In genomic region chr9:75609965-75610364, GRCm38 (mm10) we compare ENCODE assay signal across 8 mouse cellular contexts. TPM values are rescaled to one million over a fixed set of nuclear protein-coding genes. Genes with fewer than 3 reads are reported as not detected.
DNase-seq lines count a peak whose midpoint lies in the region; ATAC-seq and TF ChIP-seq lines count a peak whose summit lies in the region.
"Had no signal": no experiment of that assay in that cellular context is flagged by ENCODE, and none has a peak within 500 bp of the region (broad histone marks: within the 10 kb centered on the region; RNA-seq: fewer than 3 reads in every experiment).

No protein-coding gene starts in this region.

- TF ChIP-seq POLR2A in olfactory bulb, adult 2 months (IDR thresholded peaks at IDR 0.05; ENCODE audit: insufficient read depth, low read depth, low read length) = no peak

- WGBS in liver, embryonic 11.5 days = 34% methylated on average over 16 of the region's 16 CpGs
- WGBS in forebrain, embryonic 10.5 days = 17% methylated on average over 16 of the region's 16 CpGs
- 6% methylated on average over 16 of the region's 16 CpGs for WGBS in hindbrain, postnatal 0 days
- 2% methylated on average over 16 of the region's 16 CpGs for WGBS in olfactory bulb, adult 2 months

- H3K4me1 ChIP-seq in liver, embryonic 11.5 days (replicated peaks; ENCODE audit: control insufficient read depth, insufficient read depth, low read length) = 0 out of 2 replicates have a peak, but pooled peaks cover 3% of the 10 kb centered on the region
- H3K4me1 ChIP-seq in forebrain, embryonic 10.5 days = peaks cover 18% of the 10 kb centered on the region
- H3K4me1 ChIP-seq in hindbrain, postnatal 0 days (ENCODE audit: insufficient read depth, low read length) = no peaks in the 10 kb centered on the region
- H3K4me1 ChIP-seq in olfactory bulb, adult 2 months (ENCODE audit: control insufficient read depth, insufficient read depth, low read length) = peaks cover 6% of the 10 kb centered on the region; the same call in 1 of the 2 replicates

- H3K9ac ChIP-seq in liver, embryonic 11.5 days (ENCODE audit: low read depth, low read length) = no peak overlapping the region
- H3K9ac ChIP-seq in hindbrain, postnatal 0 days (replicated peaks; ENCODE audit: low read length) = peak overlapping the region; percentile 90

- peaks cover 25% of the 10 kb centered on the region for H3K27me3 ChIP-seq in liver, embryonic 11.5 days (replicated peaks; ENCODE audit: control insufficient read depth, insufficient read depth, low read length)
- peaks cover 14% of the 10 kb centered on the region for H3K27me3 ChIP-seq in forebrain, embryonic 10.5 days (ENCODE audit: poor library complexity, severe bottlenecking)
- H3K27me3 ChIP-seq in hindbrain, postnatal 0 days (ENCODE audit: insufficient read depth, low read length) = no peaks in the 10 kb centered on the region

- no peaks in the 10 kb centered on the region for H3K9me3 ChIP-seq in liver, embryonic 11.5 days (ENCODE audit: control insufficient read depth, low read length)
- peaks cover under 1% of the 10 kb centered on the region; the same call in 1 of the 2 replicates for H3K9me3 ChIP-seq in forebrain, embryonic 10.5 days
- H3K9me3 ChIP-seq in hindbrain, postnatal 0 days (ENCODE audit: low read length) = no peaks in the 10 kb centered on the region

- TF ChIP-seq CTCF in hindbrain, postnatal 0 days (IDR thresholded peaks at IDR 0.05; ENCODE audit: low read depth) = no peak
- no peak for TF ChIP-seq CTCF in olfactory bulb, adult 2 months (IDR thresholded peaks at IDR 0.05; ENCODE audit: insufficient read depth, low read depth, low read length)

- H3K36me3 ChIP-seq in liver, embryonic 11.5 days (ENCODE audit: control insufficient read depth, insufficient read depth, low read length) = no peaks in the 10 kb centered on the region
- H3K36me3 ChIP-seq in forebrain, embryonic 10.5 days (replicated peaks) = peaks cover 3% of the 10 kb centered on the region
- no peaks in the 10 kb centered on the region for H3K36me3 ChIP-seq in hindbrain, postnatal 0 days (ENCODE audit: insufficient read depth, low read length)

- ATAC-seq in liver, embryonic 11.5 days (replicated peaks; ENCODE audit: low FRiP score) = no peak
- ATAC-seq in hindbrain, postnatal 0 days = no peak

- H3K27ac ChIP-seq in liver, embryonic 11.5 days (ENCODE audit: low read depth, low read length) = no peak overlapping the region
- peak overlapping the region; percentile 87; the same call in 1 of the 2 replicates for H3K27ac ChIP-seq in forebrain, embryonic 10.5 days
- peak overlapping the region; percentile 95 for H3K27ac ChIP-seq in hindbrain, postnatal 0 days
- peak overlapping the region; percentile 85 for H3K27ac ChIP-seq in olfactory bulb, adult 2 months (ENCODE audit: insufficient read depth, low read depth, low read length)
- H3K27ac ChIP-seq: macrophage had no signal

- no peak overlapping the region for H3K4me3 ChIP-seq in liver, embryonic 11.5 days (ENCODE audit: low read depth, low read length)
- H3K4me3 ChIP-seq in forebrain, embryonic 10.5 days = peak overlapping the region; percentile 78
- H3K4me3 ChIP-seq in hindbrain, postnatal 0 days (ENCODE audit: low read length) = peak overlapping the region; percentile 88
- peak overlapping the region; percentile 55 for H3K4me3 ChIP-seq in olfactory bulb, adult 2 months (ENCODE audit: insufficient read depth, low read depth, low read length)

- H3K4me2 ChIP-seq in liver, embryonic 11.5 days = peak overlapping the region; percentile 81
- H3K4me2 ChIP-seq in hindbrain, postnatal 0 days (ENCODE audit: low read depth, low read length) = peak overlapping the region; percentile 69

- DNase-seq in liver, embryonic 11.5 days (ENCODE audit: low spot score) = no peak
- no peak for DNase-seq in liver
- DNase-seq in forebrain, embryonic 10.5 days (ENCODE audit: extremely low spot score, low spot score) = no peak
- peak; percentile 58 for DNase-seq in hindbrain, postnatal 0 days (ENCODE audit: low spot score)
- DNase-seq in thymus, postnatal 14 days = no peak
- DNase-seq in ovary, adult 18-20 months (ENCODE audit: low spot score) = no peak

RNA-seq across cellular contexts. Expression of gene Tmod2, which starts 1.2 kb away (rescaled TPM):
- 2.8 and 3.1 TPM in 2 replicates for polyA plus RNA-seq in liver, embryonic 11.5 days (2014; fragmentation: Nextera tagmentation; extraction: Ambion mirVana)
- 39.9 and 41.1 TPM in 2 replicates for polyA plus RNA-seq in forebrain, embryonic 10.5 days (2016; fragmentation: Nextera tagmentation; extraction: Ambion mirVana)
- total RNA-seq in hindbrain, postnatal 0 days (2014; rRNA removed) = 125 and 126 TPM in 2 replicates
- polyA plus RNA-seq in hindbrain, postnatal 0 days (2015; fragmentation: Nextera tagmentation; extraction: Ambion mirVana) = 361 and 363 TPM in 2 replicates
- polyA plus RNA-seq in olfactory bulb, adult 2 months (2012; ENCODE audit: insufficient read depth, insufficient read length, low replicate concordance, missing spikeins) = 107 and 444 TPM in 2 replicates
- polyA plus RNA-seq: macrophage had no signal

RNA-seq across cellular contexts. Expression of gene Lysmd2, which starts 15.6 kb away (rescaled TPM):
- polyA plus RNA-seq in liver, embryonic 11.5 days (2014; fragmentation: Nextera tagmentation; extraction: Ambion mirVana) = 10.1 and 10.8 TPM in 2 replicates
- 8.9 and 11.4 TPM in 2 replicates for polyA plus RNA-seq in forebrain, embryonic 10.5 days (2016; fragmentation: Nextera tagmentation; extraction: Ambion mirVana)
- total RNA-seq in hindbrain, postnatal 0 days (2014; rRNA removed) = 33.9 and 39.7 TPM in 2 replicates
- 37.3 and 42.1 TPM in 2 replicates for polyA plus RNA-seq in hindbrain, postnatal 0 days (2015; fragmentation: Nextera tagmentation; extraction: Ambion mirVana)
- not detected in 2 replicates for polyA plus RNA-seq in olfactory bulb, adult 2 months (2012; ENCODE audit: insufficient read depth, insufficient read length, low replicate concordance, missing spikeins)
- polyA plus RNA-seq: macrophage had no signal

RNA-seq across cellular contexts. Expression of gene Tmod3, which starts 50.5 kb away (rescaled TPM):
- polyA plus RNA-seq in liver, embryonic 11.5 days (2014; fragmentation: Nextera tagmentation; extraction: Ambion mirVana) = 63.2 and 63.6 TPM in 2 replicates
- 85.5 and 89.7 TPM in 2 replicates for polyA plus RNA-seq in forebrain, embryonic 10.5 days (2016; fragmentation: Nextera tagmentation; extraction: Ambion mirVana)
- 33.5 and 36.6 TPM in 2 replicates for total RNA-seq in hindbrain, postnatal 0 days (2014; rRNA removed)
- 70.7 and 76.5 TPM in 2 replicates for polyA plus RNA-seq in hindbrain, postnatal 0 days (2015; fragmentation: Nextera tagmentation; extraction: Ambion mirVana)
- polyA plus RNA-seq in olfactory bulb, adult 2 months (2012; ENCODE audit: insufficient read depth, insufficient read length, low replicate concordance, missing spikeins) = not detected in 2 replicates
